13 mouse cellular contexts compared by ENCODE assay signal in genomic region chr4:57041661-57042060, GRCm38 (mm10). TPM values are rescaled to one million over a fixed set of nuclear protein-coding genes. Genes with fewer than 3 reads are reported as not detected.
"Had no signal": no experiment of that assay in that cellular context is flagged by ENCODE, and none has a peak within 500 bp of the region (broad histone marks: within the 10 kb centered on the region; RNA-seq: fewer than 3 reads in every experiment).

No protein-coding gene starts in this region.

- H3K4me1 ChIP-seq: liver, embryonic 15.5 days had no signal

- DNase-seq: kidney, adult 8-10 months; kidney, postnatal 25 days; layer of hippocampus, adult 9-11 months; lung, adult 2 months; lung, postnatal 14 days; midbrain, embryonic 14.5 days; thymus, postnatal 4 days had no signal

- H3K9ac ChIP-seq: liver, embryonic 15.5 days; neural tube, embryonic 12.5 days had no signal

- H3K27ac ChIP-seq: liver, embryonic 15.5 days; neural tube, embryonic 12.5 days had no signal

- H3K27me3 ChIP-seq: liver, embryonic 15.5 days; neural tube, embryonic 12.5 days had no signal

- H3K36me3 ChIP-seq: liver, embryonic 15.5 days; neural tube, embryonic 12.5 days had no signal

- H3K4me3 ChIP-seq: liver, embryonic 15.5 days; neural tube, embryonic 12.5 days had no signal

- H3K9me3 ChIP-seq: liver, embryonic 15.5 days; neural tube, embryonic 12.5 days had no signal

- H3K4me2 ChIP-seq: liver, embryonic 11.5 days; liver, embryonic 15.5 days; neural tube, embryonic 12.5 days had no signal

RNA-seq across cellular contexts. Expression of gene Frrs1l, which starts 51.5 kb away (rescaled TPM):
- total RNA-seq: megakaryocyte progenitor cell, adult 5-6 weeks; monocyte, adult 5-6 weeks; neutrophil, adult 5-6 weeks had no signal
